26 mouse cellular contexts compared by ENCODE assay signal in the genomic region with DNA sequence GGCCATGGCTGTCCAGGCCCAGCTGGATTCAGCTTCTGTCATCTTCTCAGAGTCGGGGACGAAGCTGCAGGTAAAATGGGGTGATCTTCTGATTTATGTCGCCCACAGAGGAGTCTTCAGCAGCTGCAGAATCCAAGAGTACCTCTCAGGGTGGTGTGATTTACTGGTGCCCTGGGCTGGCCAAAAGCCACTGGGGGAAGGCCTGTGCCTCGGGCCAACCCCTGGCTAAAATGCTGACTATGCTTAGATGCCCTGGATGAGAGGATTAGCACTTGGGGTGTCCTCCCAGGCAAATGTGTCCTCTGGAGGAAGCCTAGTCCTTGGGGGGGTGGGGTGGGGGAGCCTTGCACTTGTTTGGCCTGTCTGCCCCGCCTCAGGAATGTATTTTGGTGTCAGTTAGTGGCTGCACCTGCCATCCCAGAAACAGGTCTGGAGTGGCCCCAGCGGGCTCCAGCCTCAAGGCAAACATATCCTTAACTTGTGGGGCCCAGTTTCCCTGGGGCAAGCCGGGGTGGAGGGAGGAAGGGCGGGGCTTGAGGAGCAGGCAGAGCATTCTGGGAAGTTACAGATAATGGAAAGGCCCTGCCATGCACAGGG.
DNase-seq lines count a peak whose midpoint lies in the region; ATAC-seq lines count a peak whose summit lies in the region.
"Had no signal": no experiment of that assay in that cellular context is flagged by ENCODE, and none has a peak within 500 bp of the region (broad histone marks: within the 10 kb centered on the region; RNA-seq: fewer than 3 reads in every experiment).

No protein-coding gene starts in this region.

- H3K4me3 ChIP-seq in embryonic facial prominence, embryonic 14.5 days (ENCODE audit: low read depth, low read length), result no peak overlapping the region
- no peak overlapping the region for H3K4me3 ChIP-seq in embryonic facial prominence, embryonic 10.5 days
- H3K4me3 ChIP-seq in lung, embryonic 15.5 days, result no peak overlapping the region
- H3K4me3 ChIP-seq: hindbrain, embryonic 13.5 days; midbrain, embryonic 12.5 days; stomach, embryonic 15.5 days had no signal

- ATAC-seq in embryonic facial prominence, embryonic 14.5 days (ENCODE audit: low read depth), result no peak
- ATAC-seq in lung, embryonic 15.5 days (ENCODE audit: borderline replicate concordance, extremely low read depth, low FRiP score, low TSS enrichment), result 0 out of 2 replicates have a peak, but pooled peaks have one; percentile 35
- ATAC-seq in erythroid progenitor cell, adult 5-6 weeks (replicated peaks; ENCODE audit: low FRiP score, poor library complexity, severe bottlenecking), result no peak
- ATAC-seq: forebrain, postnatal 0 days had no signal

- H3K4me2 ChIP-seq in embryonic facial prominence, embryonic 14.5 days (ENCODE audit: low read depth, low read length), result no peak overlapping the region
- H3K4me2 ChIP-seq in lung, embryonic 15.5 days, result no peak overlapping the region
- H3K4me2 ChIP-seq: heart, embryonic 11.5 days; hindbrain, embryonic 13.5 days; midbrain, embryonic 12.5 days; stomach, embryonic 15.5 days had no signal

- H3K4me1 ChIP-seq in embryonic facial prominence, embryonic 14.5 days (ENCODE audit: control insufficient read depth, insufficient read depth, low read length), result no peaks in the 10 kb centered on the region
- no peaks in the 10 kb centered on the region for H3K4me1 ChIP-seq in embryonic facial prominence, embryonic 10.5 days
- no peaks in the 10 kb centered on the region for H3K4me1 ChIP-seq in lung, embryonic 15.5 days
- H3K4me1 ChIP-seq: hindbrain, embryonic 13.5 days; midbrain, embryonic 12.5 days; stomach, embryonic 15.5 days had no signal

- intact Hi-C loops in gastrocnemius, postnatal 36 days (cut with DNase I), result loop anchor here (10.0 kb wide), 1 partner anchor 120 kb away; a partner anchor contains a TSS

- no peaks in the 10 kb centered on the region for H3K36me3 ChIP-seq in embryonic facial prominence, embryonic 14.5 days (ENCODE audit: control insufficient read depth, insufficient read depth, low read length)
- H3K36me3 ChIP-seq in embryonic facial prominence, embryonic 10.5 days (replicated peaks), result no peaks in the 10 kb centered on the region
- no peaks in the 10 kb centered on the region for H3K36me3 ChIP-seq in lung, embryonic 15.5 days
- H3K36me3 ChIP-seq: G1E; hindbrain, embryonic 13.5 days; midbrain, embryonic 12.5 days; stomach, embryonic 15.5 days had no signal

- no peaks in the 10 kb centered on the region for H3K9me3 ChIP-seq in embryonic facial prominence, embryonic 14.5 days (ENCODE audit: control insufficient read depth, low read length)
- no peaks in the 10 kb centered on the region for H3K9me3 ChIP-seq in embryonic facial prominence, embryonic 10.5 days
- no peaks in the 10 kb centered on the region for H3K9me3 ChIP-seq in lung, embryonic 15.5 days
- H3K9me3 ChIP-seq: hindbrain, embryonic 13.5 days; midbrain, embryonic 12.5 days; stomach, embryonic 15.5 days had no signal

- no peaks in the 10 kb centered on the region for H3K27me3 ChIP-seq in embryonic facial prominence, embryonic 14.5 days (replicated peaks; ENCODE audit: control insufficient read depth, insufficient read depth, low read length)
- no peaks in the 10 kb centered on the region for H3K27me3 ChIP-seq in embryonic facial prominence, embryonic 10.5 days (replicated peaks; ENCODE audit: low read depth, poor library complexity, severe bottlenecking)
- H3K27me3 ChIP-seq in lung, embryonic 15.5 days, result no peaks in the 10 kb centered on the region
- H3K27me3 ChIP-seq: hindbrain, embryonic 13.5 days; midbrain, embryonic 12.5 days; stomach, embryonic 15.5 days had no signal

- no peak overlapping the region for H3K9ac ChIP-seq in embryonic facial prominence, embryonic 14.5 days (ENCODE audit: low read depth, low read length)
- no peak overlapping the region for H3K9ac ChIP-seq in lung, embryonic 15.5 days
- H3K9ac ChIP-seq: forebrain, postnatal 0 days; hindbrain, embryonic 13.5 days; liver, embryonic 14.5 days; midbrain, embryonic 12.5 days; stomach, embryonic 15.5 days had no signal

- WGBS in embryonic facial prominence, embryonic 14.5 days, result 76% methylated on average over 8 of the region's 8 CpGs
- 82% methylated on average over 8 of the region's 8 CpGs for WGBS in embryonic facial prominence, embryonic 10.5 days
- WGBS in lung, embryonic 15.5 days, result 69% methylated on average over 8 of the region's 8 CpGs

- peak; percentile 12 for DNase-seq in embryonic facial prominence, embryonic 14.5 days (ENCODE audit: low spot score)
- DNase-seq in embryonic facial prominence, embryonic 10.5 days (ENCODE audit: low spot score), result no peak
- DNase-seq in lung, postnatal 4 days, result no peak
- DNase-seq in gastrocnemius, postnatal 36 days, result peak; percentile 45 to 60
- DNase-seq in skeletal muscle tissue, adult 2 months (ENCODE audit: low read depth, low spot score), result peak; percentile 93
- DNase-seq in urinary bladder, postnatal 14 days (ENCODE audit: low spot score), result no peak
- DNase-seq: adrenal gland, adult 8-10 months; cerebellum, adult 8-10 months; cerebellum, postnatal 25 days; forebrain, postnatal 0 days; heart, postnatal 36 days; kidney, adult 11 months; kidney, postnatal 36 days; left cerebral cortex, postnatal 4 days; liver; lung, adult 2 months; lung, postnatal 14 days; thymus, postnatal 4 days had no signal

- no peak overlapping the region for H3K27ac ChIP-seq in embryonic facial prominence, embryonic 14.5 days (replicated peaks; ENCODE audit: low read depth, low read length)
- H3K27ac ChIP-seq in embryonic facial prominence, embryonic 10.5 days (replicated peaks), result no peak overlapping the region
- no peak overlapping the region for H3K27ac ChIP-seq in lung, embryonic 15.5 days
- H3K27ac ChIP-seq: hindbrain, embryonic 13.5 days; liver, embryonic 14.5 days; midbrain, embryonic 12.5 days; stomach, embryonic 15.5 days had no signal

Comparison
In these comparisons a context has a peak if more than half of its experiments do, and no peak if none do; other contexts are left out.
1. DNase-seq: peak in embryonic facial prominence, embryonic 14.5 days (single experiment), gastrocnemius, postnatal 36 days (2 of 2) and skeletal muscle tissue, adult 2 months (single experiment); none in embryonic facial prominence, embryonic 10.5 days (single experiment), lung, postnatal 4 days (0 of 2) and urinary bladder, postnatal 14 days (single experiment).